Mouse (Mus musculus) hindbrain, embryonic 11.5 days (tissue): ENCODE data around the gene Dars. TPM values are rescaled to one million over a fixed set of nuclear protein-coding genes. Genes with fewer than 3 reads are reported as not detected.
"Not testable (repeated sequence)": the region's sequence is repeated elsewhere in the genome, so short reads cannot be mapped to it uniquely, and the experiment has no call there.

Experiments used
- ATAC-seq: fragments of 200-750 bp; cut with Nextera tagmentation; 2 replicates; pipeline ENCODE4 v1.8.0; 2017; ENCODE audit warnings: mild to moderate bottlenecking, moderate TSS enrichment, moderate library complexity; ENCODE audit not compliant: low FRiP score
- DNase-seq: peaks from one replicate; pipeline ENCODE4 v3.0.0-alpha.2; 2015; ENCODE audit warnings: low spot score
- H3K27ac ChIP-seq: fragments of 300-500 bp; sonication (generic); 2 replicates; pipeline ENCODE4 v1.5.1; 2014; ENCODE audit warnings: mild to moderate bottlenecking, low read depth, low read length
- H3K27me3 ChIP-seq: fragments of 300-500 bp; sonication (generic); 2 replicates; pipeline ENCODE4 v1.6.1; 2014; ENCODE audit warnings: mild to moderate bottlenecking, low read length, moderate library complexity, mixed read lengths; ENCODE audit not compliant: control insufficient read depth, insufficient read depth
- H3K36me3 ChIP-seq: fragments of 300-500 bp; sonication (generic); 2 replicates; pipeline ENCODE4 v1.6.1; 2014; ENCODE audit warnings: mild to moderate bottlenecking, low read length, moderate library complexity, mixed read lengths; ENCODE audit not compliant: control insufficient read depth, insufficient read depth
- H3K4me1 ChIP-seq: fragments of 300-500 bp; sonication (generic); replicated peaks from 2 replicates; pipeline ENCODE4 v1.6.1; 2014; ENCODE audit warnings: low read length, mixed read lengths; ENCODE audit not compliant: control insufficient read depth, insufficient read depth
- H3K4me2 ChIP-seq: fragments of 300-500 bp; sonication (generic); replicated peaks from 2 replicates; pipeline ENCODE4 v1.6.1; 2014; ENCODE audit warnings: mild to moderate bottlenecking, low read depth, low read length
- H3K4me3 ChIP-seq: fragments of 300-500 bp; sonication (generic); 2 replicates; pipeline ENCODE4 v1.5.1; 2014; ENCODE audit warnings: low read depth, low read length
- H3K9ac ChIP-seq: fragments of 300-500 bp; sonication (generic); 2 replicates; pipeline ENCODE4 v1.6.1; 2014; ENCODE audit warnings: low read depth, low read length
- H3K9me3 ChIP-seq: fragments of 300-500 bp; sonication (generic); 2 replicates; pipeline ENCODE4 v1.6.1; 2016; ENCODE audit warnings: low read length; ENCODE audit not compliant: control insufficient read depth
- whole genome bisulfite sequencing: fragments of 180-500 bp; shearing (Covaris S2); extraction: QIAGEN DNeasy Blood & Tissue Kit; methylation state at CpG from one replicate; pipeline ENCODE4 v1.1.7; 2014; 5-methylcytosine and 5-hydroxymethylcytosine counted together
- polyA plus RNA-seq: library from polyadenylated mRNA; unstranded; fragments of >200 nt; fragmentation: Nextera tagmentation; extraction: Ambion mirVana; gene quantifications from 2 replicates; pipeline ENCODE4 v1.2.1, GENCODE M21; 2014

The Dars gene
- polyA plus RNA-seq, 1 experiment from 2014 or later = 159 TPM

DNA sequence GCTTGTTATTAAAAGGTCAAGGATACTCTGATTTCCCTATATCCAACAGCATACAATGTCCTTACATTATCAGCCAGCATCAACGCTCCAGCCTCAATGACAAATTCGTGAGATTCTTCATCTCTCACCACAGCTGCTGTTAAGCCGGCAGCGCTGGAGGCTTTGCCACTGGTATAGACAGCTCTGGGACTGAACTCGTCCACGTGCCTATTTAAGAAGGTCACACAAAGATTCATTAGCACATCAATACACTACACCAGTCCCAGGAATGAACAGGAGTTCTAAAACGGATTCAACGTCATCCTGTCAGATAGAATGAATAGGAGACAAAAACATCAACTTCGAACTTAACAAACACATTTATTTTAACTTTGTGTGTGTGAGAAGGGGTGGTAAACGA, 72.9 kb downstream of the Dars start:
- Histone ChIP-seq H3K4me3 (no peak overlapping the region), H3K36me3 (peaks cover 8% of the 10 kb centered on the region; the same call in 1 of the 2 replicates), H3K27ac (no peak overlapping the region), H3K4me1 (no peaks in the 10 kb centered on the region), H3K9me3 (no peaks in the 10 kb centered on the region), H3K27me3 (no peaks in the 10 kb centered on the region), H3K4me2 (no peak overlapping the region), H3K9ac (no peak overlapping the region)
- DNase-seq (peak; percentile 23), ATAC-seq (peak; percentile 79)
- 48% methylated on average over 10 of the region's 10 CpGs for WGBS

DNA sequence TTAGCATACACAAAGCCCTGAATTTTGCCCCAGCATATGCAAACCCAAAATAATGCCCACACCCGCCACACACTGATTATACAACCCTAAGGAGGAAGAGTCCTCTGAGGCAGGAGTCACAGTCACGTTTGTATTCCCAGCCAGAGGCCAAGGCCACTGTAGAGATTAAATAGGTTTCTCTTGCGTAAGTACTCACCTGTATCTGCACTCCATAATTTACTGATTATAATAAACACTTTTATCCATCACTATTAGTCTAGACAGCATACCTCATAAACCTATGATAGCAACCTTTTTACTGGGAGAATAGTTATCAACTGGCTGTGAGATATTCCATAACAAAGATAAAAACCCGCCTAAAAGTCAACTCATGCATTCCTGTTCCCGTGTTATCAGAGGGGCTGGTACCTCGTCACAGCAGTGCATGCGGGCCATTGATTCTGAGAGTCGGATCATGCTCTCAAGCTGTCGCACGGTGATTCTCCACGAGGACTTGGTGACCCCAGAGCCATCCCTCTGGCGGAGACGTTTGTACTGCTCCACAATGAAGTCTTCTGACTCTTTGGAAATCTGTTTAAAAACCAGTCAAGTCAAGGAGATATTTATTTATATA, 79.4 kb downstream of the Dars start:
- Histone ChIP-seq H3K4me2 (no peak overlapping the region), H3K36me3 (peaks cover 31% of the 10 kb centered on the region), H3K9me3 (no peaks in the 10 kb centered on the region), H3K4me3 (no peak overlapping the region), H3K9ac (no peak overlapping the region), H3K27me3 (no peaks in the 10 kb centered on the region), H3K27ac (no peak overlapping the region), H3K4me1 (no peaks in the 10 kb centered on the region)
- no peak for DNase-seq
- 89% methylated on average over 13 of the region's 13 CpGs for WGBS
- ATAC-seq = no peak

DNA sequence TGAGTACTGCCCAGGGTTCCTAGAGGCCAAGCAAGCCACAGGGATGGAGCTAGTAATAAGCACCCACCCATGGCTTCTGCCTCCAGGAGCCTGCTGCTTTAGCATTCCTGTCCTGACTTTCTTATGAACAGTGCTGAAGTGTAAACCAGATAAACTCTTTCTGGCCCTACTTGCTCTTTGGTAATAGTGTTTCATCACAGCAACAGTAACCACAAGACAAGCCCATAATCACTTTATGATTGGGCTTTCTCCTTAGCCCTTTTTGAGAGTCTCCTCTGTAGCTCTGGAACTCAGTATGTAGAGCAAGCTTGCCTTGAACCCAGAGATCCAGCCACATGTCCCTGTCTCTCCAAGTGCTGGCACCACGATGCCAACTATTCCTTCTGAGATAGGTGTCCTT, 86.9 kb downstream of the Dars start:
- H3K36me3 ChIP-seq = peaks cover 13% of the 10 kb centered on the region
- 100% methylated on average over 1 of the region's 1 CpGs for WGBS

DNA sequence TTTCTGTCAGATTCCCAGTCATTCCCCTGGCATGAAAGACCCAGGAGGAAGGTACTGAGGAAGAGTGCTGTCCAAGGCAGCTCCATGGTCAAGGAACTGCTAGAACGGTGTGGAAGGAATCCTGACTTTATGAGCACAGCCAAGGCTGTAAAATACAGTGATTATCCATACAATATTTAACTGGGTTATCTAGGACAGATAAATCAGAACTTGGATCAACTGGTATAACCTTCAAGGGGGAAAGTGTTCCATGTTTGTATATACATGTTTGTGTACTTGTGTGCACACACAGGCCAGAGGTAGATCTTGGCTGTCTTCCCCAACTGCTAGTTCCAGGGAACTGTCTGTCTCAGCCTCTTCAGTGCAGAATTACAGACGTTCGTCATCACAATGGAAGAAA, 89.0 kb downstream of the Dars start, which contains the start of gene Lct:
Gene Lct, minus strand, starts transcription at position 101 of the 400 bp plus-strand sequence.
- no peak for ATAC-seq
- Histone ChIP-seq H3K9ac (no peak within 1 kb of the TSS), H3K27ac (no peak within 1 kb of the TSS), H3K4me1 (no peaks in the 10 kb centered on the region), H3K36me3 (0 out of 2 replicates have a peak, but pooled peaks cover 3% of the 10 kb centered on the region), H3K4me3 (no peak within 1 kb of the TSS), H3K4me2 (no peak within 1 kb of the TSS), H3K9me3 (no peaks in the 10 kb centered on the region), H3K27me3 (no peaks in the 10 kb centered on the region)
- WGBS = 87% methylated on average over 3 of the region's 3 CpGs
- DNase-seq = no peak

More for the DNA sequence above, 86.9 kb downstream of the Dars start:
- Histone ChIP-seq H3K4me1 (no peaks in the 10 kb centered on the region), H3K27me3 (no peaks in the 10 kb centered on the region), H3K4me2 (no peak overlapping the region), H3K9me3 (no peaks in the 10 kb centered on the region), H3K4me3 (no peak overlapping the region), H3K9ac (no peak overlapping the region), H3K27ac (no peak overlapping the region)
- DNase-seq = no peak
- no peak for ATAC-seq

DNA sequence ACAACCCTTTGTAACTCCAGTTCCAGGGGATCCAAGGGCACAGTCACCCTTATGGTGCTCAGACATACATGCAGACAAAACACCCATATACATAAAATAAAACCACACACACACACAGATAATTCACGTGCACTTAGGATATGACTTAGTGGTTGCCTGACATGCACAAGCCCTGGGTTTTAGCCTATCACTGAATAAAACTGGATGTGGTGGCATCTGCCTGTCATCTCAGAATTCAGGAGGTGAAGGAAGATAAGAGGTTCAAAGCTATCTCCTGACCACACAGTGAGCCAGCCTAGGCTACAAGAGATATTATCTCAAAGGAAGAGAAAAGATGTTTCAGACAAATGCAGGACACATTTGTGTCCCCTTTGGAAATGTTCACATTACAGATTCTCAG, 90.0 kb downstream of the Dars start:
- ATAC-seq = no peak
- no peaks in the 10 kb centered on the region for H3K36me3 ChIP-seq
- no peak for DNase-seq
- H3K4me2 ChIP-seq = no peak overlapping the region
- H3K9me3 ChIP-seq = no peaks in the 10 kb centered on the region
- no peaks in the 10 kb centered on the region for H3K4me1 ChIP-seq
- 100% methylated on average over 1 of the region's 1 CpGs for WGBS
- no peak overlapping the region for H3K27ac ChIP-seq
- H3K9ac ChIP-seq = no peak overlapping the region
- H3K27me3 ChIP-seq = no peaks in the 10 kb centered on the region
- H3K4me3 ChIP-seq = no peak overlapping the region

DNA sequence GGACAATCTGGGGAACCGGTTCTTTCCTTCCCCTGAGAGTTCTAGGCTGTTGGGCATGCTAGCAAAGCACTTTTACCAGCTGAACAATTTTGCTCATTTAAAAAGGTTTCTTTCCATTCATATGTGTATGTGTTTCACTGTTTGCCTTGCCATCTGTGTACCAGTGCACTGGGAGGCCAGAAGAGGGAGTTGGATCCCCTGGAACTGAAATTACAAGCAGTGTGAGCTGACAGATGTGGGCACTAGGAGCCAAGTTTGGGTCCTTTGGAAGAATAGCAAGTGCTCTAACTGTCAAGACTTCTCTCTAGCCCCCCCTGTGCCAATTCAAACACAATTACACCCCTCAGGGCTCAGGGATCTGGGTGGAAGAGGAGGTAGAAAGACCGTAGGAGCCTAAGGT, 92.4 kb downstream of the Dars start:
- H3K27me3 ChIP-seq = no peaks in the 10 kb centered on the region
- no peaks in the 10 kb centered on the region for H3K9me3 ChIP-seq
- no peak overlapping the region for H3K4me2 ChIP-seq
- no peaks in the 10 kb centered on the region for H3K36me3 ChIP-seq
- H3K4me1 ChIP-seq = no peaks in the 10 kb centered on the region
- no peak overlapping the region for H3K9ac ChIP-seq
- 88% methylated on average over 2 of the region's 2 CpGs for WGBS
- DNase-seq (no peak), ATAC-seq (no peak)
- H3K4me3 ChIP-seq = no peak overlapping the region
- H3K27ac ChIP-seq = no peak overlapping the region

DNA sequence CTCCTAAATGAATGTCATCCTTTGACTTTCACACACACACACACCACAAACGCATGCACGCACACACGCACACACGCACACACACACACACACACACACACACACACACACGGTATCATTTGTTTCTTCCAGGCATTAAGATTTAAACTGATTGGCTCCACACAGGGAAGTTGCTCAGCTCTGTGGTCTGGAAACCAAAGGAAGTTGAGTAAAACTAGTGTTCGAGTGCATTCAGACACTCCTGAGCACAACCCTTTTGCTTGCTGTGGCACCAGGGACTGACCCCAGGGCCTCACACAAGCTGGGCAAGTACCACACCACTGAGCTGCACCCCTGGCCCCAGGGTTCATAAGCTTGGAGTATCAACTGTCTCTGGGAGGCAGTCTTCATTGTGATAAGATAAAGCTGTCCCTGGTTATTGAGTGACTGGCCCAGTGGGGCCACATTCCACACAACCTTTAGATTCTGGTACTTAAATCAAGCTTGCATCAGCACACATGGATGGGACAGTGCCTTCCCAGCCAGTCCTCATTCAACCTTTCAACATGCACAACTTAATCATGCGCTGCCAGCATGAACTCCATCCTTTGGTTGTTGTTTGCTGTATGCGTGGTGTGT, 94.0 kb downstream of the Dars start:
- H3K27ac ChIP-seq = no peak overlapping the region
- WGBS = 85% methylated on average over 8 of the region's 8 CpGs
- no peaks in the 10 kb centered on the region for H3K36me3 ChIP-seq
- H3K27me3 ChIP-seq = no peaks in the 10 kb centered on the region
- H3K4me3 ChIP-seq = no peak overlapping the region
- H3K4me1 ChIP-seq = no peaks in the 10 kb centered on the region
- ATAC-seq (no peak), DNase-seq (no peak)
- H3K9ac ChIP-seq = no peak overlapping the region
- no peaks in the 10 kb centered on the region for H3K9me3 ChIP-seq
- H3K4me2 ChIP-seq = no peak overlapping the region

DNA sequence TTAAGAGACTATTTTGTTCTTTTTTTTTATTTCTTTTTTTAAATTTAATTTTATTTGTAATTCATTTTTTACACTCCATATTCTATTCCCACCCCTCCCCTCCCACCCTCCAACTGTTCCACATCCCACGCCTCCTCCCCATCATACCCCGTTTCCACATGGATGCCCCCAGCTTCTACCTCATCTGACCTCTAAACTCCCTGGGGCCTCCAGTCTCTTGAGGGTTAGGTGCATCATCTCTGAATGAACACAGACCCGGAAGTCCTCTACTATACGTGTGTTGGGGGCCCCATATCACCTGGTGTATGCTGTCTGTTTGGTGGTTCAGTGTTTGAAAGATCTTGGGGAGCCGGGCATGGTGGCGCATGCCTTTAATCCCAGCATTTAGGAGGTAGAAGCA, 97.9 kb downstream of the Dars start:
- H3K4me2 ChIP-seq, ATAC-seq, H3K4me1 ChIP-seq, H3K4me3 ChIP-seq, H3K27ac ChIP-seq, DNase-seq, H3K9me3 ChIP-seq, H3K27me3 ChIP-seq, H3K9ac ChIP-seq, H3K36me3 ChIP-seq: not testable (repeated sequence)
- WGBS = 90% methylated on average over 6 of the region's 6 CpGs

DNA sequence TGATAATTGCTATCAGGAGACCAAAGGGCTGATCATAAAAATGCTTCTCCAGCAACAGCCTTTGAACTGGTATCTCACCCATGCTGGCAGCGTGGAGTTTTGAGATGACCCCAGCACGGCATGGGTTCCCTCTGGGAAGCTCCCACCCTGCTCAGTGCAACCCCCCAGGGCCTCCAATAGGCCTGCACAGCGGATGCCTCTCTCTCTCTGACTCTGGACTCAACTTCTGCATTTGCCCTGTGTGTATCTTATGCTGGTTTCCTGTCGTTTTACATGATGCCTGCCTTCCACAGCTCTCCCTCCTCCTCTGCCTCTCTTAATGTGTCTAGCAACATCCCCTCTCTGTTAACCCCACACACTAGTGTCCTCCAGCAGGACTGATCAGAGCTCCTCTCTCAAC, 102.5 kb downstream of the Dars start:
- ATAC-seq = no peak
- H3K4me2 ChIP-seq = no peak overlapping the region
- H3K4me3 ChIP-seq = no peak overlapping the region
- DNase-seq = no peak
- no peaks in the 10 kb centered on the region for H3K27me3 ChIP-seq
- H3K9me3 ChIP-seq = no peaks in the 10 kb centered on the region
- WGBS = 71% methylated on average over 4 of the region's 4 CpGs
- H3K36me3 ChIP-seq = no peaks in the 10 kb centered on the region
- no peaks in the 10 kb centered on the region for H3K4me1 ChIP-seq
- H3K9ac ChIP-seq = no peak overlapping the region
- H3K27ac ChIP-seq = no peak overlapping the region
